Mouse (Mus musculus): ENCODE data around the gene Ddc.
A peak's percentile ranks its signal among the peaks of the same experiment; 100 is the strongest.

Gene Ddc

DNA sequence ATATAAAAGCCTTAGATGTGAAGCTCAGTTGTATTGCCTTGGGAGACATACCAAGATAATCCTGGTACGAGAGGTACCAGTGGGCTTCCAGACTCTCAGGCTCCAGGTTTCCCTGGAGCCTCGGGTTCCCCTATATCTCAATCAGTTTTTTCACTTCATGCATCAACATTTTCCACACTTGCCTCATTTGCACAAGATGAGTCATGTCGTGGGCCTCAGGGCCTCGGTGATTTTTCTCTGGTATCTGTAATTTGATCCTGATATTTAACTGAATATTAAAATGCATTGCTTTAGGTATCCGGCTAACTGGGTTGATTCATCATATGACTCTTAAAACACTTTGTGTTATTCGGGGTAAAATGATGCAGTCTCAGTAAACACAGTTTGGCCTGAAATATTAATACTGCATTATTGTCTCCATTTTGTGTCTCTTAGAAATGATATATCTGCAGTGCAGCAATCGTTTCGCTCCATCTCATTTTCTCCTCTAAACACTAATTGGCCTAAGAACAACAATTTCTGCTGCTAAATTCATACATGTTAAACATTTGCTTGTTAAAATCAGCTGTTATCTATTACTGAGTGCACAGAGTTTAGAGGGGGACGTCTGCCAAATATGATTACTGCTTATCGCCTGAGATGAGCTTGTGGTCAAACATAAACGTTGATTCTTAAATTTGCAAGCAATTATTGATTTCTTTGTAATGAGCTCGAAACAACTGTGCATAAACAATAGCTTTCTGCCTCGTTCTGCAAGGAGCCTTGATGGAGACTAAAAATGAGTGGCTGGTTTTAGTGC is 48.2 kb downstream of the Ddc start:
- no peak for DNase-seq (ENCODE audit: low spot score in 2 of 2)

DNA sequence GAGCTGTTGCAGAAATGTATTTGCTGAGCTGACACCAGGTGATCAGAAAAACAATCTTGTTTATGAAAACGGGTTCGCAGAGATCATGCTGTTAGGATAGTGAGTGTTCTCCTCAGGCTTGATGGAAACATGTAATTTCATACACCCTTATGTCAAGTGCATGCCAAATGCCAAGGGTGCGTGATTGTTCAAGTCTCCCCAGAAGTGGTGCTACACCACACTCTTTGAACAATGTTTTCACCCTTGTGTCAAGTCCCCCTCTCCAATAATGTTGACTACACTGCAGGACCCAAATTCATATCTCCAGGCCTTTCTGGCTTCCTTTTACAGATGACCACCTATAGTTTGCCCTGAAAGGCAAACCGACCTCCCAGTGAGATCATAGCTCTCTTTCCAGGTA is 49.5 kb downstream of the Ddc start:
- no peak for DNase-seq (ENCODE audit: low spot score in 2 of 2)

GRCm38 (mm10) chr11:11845044-11845443 is 52.9 kb downstream of the Ddc start:
- DNase-seq (ENCODE audit: low spot score in 2 of 2), result no peak

DNA sequence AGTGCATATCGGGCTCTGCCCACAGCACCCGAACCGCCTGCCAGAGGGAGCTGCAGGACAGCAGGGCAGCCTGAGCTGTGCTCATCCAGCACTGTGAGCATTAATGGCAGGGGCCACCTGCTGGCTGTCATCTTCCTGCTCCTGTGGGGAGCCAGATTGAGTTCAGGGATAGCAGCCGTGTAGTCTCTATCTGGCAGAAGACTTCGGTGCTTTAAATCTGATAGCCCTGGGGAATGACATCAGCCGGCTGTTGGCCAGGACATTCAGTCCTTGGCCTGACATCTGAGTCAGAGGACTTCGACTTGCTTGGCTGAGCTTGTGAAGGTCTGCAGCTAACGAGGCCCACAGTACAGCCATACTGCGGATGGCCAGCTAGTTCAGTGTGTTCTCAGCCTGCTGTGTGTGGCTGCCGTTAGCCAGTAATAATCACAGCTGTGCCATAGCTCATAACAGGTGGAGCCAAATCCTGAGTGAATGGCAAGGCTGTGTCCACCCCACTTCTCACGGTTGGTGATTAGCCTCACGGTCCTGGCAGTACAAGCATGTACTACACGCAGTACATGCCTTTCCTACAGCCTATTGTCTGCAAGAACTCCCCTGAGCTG is 53.5 kb downstream of the Ddc start:
- no peak for DNase-seq (ENCODE audit: low spot score in 2 of 2)

- no peak for DNase-seq (ENCODE audit: low spot score in 2 of 2)
Observed at GRCm38 (mm10) chr11:11841590-11841989, 56.4 kb downstream of the Ddc start.

GRCm38 (mm10) chr11:11840746-11841145 is 57.2 kb downstream of the Ddc start:
- no peak for DNase-seq (ENCODE audit: low spot score in 2 of 2)

- DNase-seq (ENCODE audit: low spot score in 2 of 2), result no peak
Observed at GRCm38 (mm10) chr11:11839874-11840273, 58.1 kb downstream of the Ddc start.

GRCm38 (mm10) chr11:11837384-11837783 is 60.6 kb downstream of the Ddc start:
- no peak for DNase-seq (ENCODE audit: low spot score in 2 of 2)

DNA sequence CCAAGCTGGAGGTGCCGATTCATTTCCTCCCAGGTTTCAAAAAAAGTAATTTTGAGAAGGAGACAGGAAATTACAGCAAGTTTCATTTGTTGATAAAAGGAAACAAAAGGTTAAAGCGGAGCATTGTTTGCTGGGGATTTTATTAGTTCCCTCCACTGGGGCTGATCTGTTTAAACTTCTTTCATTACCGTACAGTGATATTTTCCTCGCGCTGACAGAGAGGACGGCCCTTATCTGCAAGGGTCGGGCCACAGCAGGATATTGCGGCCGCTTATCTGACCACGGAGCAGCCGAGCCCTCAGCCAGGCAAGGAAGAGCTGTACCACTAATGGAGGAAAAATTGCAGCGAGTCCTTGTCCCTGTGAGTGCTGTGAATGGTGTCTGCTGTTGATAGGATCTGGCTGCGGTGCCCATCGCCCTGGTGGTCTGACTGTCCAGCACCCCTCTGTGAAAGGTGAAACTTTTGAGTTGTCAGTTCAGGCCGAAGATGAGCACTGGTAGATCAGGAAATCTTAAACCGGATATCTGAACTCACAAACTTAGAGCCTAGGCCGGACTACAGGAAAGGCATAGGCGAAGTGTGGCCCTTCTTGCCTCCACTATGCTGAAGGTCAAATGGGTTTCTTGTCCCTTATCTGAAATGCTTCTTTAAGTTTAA is 61.1 kb downstream of the Ddc start:
- peak; percentile 17 to 20 for DNase-seq (ENCODE audit: low spot score in 2 of 2)

DNA sequence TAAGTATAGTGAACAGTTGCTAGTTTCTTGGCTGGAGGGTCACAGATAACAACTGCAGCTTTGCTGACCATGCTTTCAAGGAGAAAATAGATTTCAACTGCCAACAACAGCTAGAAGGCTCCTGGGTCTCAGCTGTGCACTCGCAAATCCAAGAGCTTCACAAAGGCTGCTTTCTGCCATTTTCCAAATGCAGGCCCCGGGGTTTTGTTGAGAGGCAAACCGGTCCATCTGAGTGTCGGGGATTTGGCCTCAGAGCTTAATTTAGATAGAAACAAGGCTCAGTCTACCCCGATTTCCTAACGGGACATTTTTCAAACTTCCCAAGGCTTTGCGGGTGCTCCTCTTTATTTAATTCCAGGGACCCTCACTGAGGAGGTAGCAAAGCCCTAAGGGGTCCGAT is 61.7 kb downstream of the Ddc start:
- no peak for DNase-seq (ENCODE audit: low spot score in 2 of 2)

GRCm38 (mm10) chr11:11835791-11836190 is 62.2 kb downstream of the Ddc start:
- no peak for DNase-seq (ENCODE audit: low spot score in 2 of 2)

- DNase-seq (ENCODE audit: low spot score in 2 of 2), result no peak
Observed at GRCm38 (mm10) chr11:11835361-11835760, 62.6 kb downstream of the Ddc start.

DNA sequence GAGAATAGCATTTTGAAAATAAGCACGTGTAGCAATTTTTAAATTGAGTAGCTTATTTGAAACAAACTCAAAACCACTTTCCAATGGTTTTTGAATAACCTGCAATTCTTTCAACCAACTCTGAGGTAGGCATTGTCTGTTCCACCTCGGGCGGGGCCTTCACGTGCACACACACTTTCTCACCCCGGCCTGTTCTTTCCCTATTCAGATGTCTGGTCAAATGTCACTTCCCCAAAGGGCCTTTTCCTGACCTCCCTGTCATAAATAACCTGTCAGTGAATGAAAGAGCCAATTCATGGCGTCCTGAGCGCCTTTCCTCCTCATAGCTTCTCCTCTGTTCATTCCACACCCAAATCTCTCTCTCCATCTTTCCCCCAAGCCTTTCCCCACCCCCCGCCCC is 64.8 kb downstream of the Ddc start:
- DNase-seq (ENCODE audit: low spot score in 2 of 2), result no peak

GRCm38 (mm10) chr11:11832755-11833084 is 65.2 kb downstream of the Ddc start:
- no peak for DNase-seq (ENCODE audit: low spot score in 2 of 2)

GRCm38 (mm10) chr11:11831940-11832754 is 65.8 kb downstream of the Ddc start:
- no peak for DNase-seq (ENCODE audit: low spot score in 2 of 2)

- DNase-seq (ENCODE audit: low spot score in 2 of 2), result no peak
Observed at GRCm38 (mm10) chr11:11831526-11831925, 66.4 kb downstream of the Ddc start.

DNA sequence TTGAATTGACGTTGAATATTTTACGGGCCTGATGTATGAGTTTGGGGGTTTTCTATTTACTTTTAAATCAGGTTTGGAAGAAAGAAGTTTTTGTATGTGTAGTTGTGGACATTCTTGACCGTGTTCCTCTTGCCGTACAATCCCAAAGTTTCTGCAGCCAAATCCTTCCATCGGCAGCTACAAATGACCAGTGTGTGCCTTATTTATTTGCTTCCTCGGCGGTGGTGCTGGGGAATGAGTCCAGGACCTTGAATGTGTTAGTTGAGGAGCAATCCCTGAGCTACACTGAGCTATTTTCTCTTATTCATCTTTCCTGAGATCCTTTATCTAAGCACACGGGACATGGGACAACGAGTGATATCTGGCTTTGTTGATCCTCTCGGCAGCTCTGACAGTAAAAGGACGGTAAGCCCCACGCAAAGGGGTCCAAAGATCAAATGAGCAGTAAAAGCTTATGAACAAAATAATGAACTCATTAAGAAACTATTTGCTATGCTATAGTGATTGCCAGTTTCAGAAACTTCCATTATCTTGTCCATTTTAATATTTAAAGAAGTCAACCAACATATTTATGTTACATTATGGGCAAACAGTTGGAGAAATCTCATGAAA is 67.0 kb downstream of the Ddc start:
- no peak for DNase-seq (ENCODE audit: low spot score in 2 of 2)

DNA sequence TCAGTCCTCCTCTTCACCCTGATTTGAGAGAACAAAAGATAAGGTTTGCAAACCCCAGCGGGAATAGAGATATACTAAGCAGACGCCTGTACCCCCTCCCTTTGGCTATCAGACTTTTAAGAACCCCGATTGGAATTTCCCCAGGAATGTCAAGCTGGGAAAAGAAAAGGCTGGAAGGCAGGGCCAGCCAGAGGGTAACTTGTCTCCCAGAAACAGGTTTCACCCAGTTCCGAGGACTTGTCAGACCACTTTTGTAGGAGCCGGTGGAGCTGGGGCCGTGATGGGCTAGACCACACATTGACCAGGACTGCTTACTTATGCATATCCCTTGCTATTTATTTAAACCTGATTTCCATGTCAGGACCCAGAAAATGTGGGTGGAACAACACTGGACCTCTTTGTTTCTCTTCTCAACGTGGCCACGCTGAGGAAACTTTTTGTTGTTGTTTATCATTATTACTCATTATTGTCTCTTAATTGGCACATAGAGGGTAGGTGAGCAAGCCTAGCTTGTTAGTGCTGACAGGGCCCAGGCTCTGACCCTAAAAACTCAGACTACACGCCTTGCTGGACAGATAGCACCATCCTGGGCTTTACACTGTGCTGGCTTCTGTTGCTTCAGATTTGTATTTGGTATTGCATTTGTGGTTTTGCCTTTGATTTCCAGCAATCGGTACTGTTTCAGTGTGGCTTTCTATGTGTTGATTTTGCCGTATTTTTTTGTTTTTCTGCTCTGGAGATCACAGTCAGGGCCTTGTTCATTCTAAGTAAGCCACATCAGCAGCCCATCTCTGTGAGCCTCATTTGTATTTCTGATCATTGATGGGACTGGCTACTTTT is 68.6 kb downstream of the Ddc start:
- DNase-seq (ENCODE audit: low spot score in 2 of 2), result no peak

- DNase-seq (ENCODE audit: low spot score in 2 of 2), result no peak
Observed at GRCm38 (mm10) chr11:11828761-11829160, 69.2 kb downstream of the Ddc start.

GRCm38 (mm10) chr11:11828251-11828650 is 69.7 kb downstream of the Ddc start:
- no peak for DNase-seq (ENCODE audit: low spot score in 2 of 2)

DNA sequence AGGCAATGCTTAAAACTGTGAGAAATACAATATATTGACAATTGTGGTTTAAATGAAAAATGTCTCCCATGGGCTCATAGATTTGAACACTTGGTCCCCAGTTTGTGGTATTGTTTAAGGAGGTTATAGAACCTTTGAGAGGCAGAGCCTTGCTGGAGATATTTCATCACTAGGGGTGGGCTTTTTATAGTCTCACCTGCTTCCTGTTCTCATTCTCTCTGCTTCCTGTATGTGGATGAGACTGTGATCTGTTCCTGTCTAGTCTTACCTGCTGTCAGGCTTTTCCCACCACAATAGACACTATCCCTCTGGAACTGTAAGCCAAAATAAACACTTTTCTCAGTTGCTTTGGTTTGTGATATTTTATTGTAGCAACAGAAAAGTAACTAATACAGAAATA is 71.5 kb downstream of the Ddc start:
- DNase-seq (ENCODE audit: low spot score in 2 of 2), result no peak
